Comparison of ENCODE assay signal across 28 mouse cellular contexts in the genomic region with DNA sequence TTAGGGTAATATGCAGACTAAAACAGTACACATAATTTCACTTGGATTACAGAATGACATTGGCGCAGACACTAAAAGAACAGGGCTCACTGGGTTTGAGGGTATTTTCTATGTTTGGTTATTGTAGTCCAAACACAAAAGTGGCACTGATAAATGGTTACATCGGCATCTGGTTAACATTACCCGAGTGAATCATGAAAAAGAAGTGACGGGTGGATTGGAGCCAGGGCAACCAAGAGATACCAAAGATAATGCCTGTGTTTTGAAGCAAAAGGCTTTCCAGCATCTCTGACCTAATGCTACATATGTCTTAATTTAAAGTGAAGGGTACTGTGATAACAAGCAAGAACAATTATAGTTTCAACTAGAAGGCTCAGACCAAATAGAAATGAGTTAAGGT.
"Had no signal": no experiment of that assay in that cellular context is flagged by ENCODE, and none has a peak within 500 bp of the region (broad histone marks: within the 10 kb centered on the region; RNA-seq: fewer than 3 reads in every experiment).

No protein-coding gene starts in this region.

- H3K9me3 ChIP-seq: heart, embryonic 13.5 days; heart, embryonic 15.5 days; intestine, embryonic 15.5 days; kidney, embryonic 15.5 days; limb, embryonic 10.5 days; limb, embryonic 12.5 days; liver, embryonic 13.5 days; liver, embryonic 15.5 days had no signal

- DNase-seq: gastrocnemius, postnatal 14 days; gastrocnemius, postnatal 36 days; heart, adult 11 months; heart, adult 2 months; heart, postnatal 14 days; heart, postnatal 36 days; kidney, adult 2 months; kidney, adult 9 months; kidney, postnatal 14 days; kidney, postnatal 36 days; layer of hippocampus, adult 9-11 months; liver; liver, embryonic 13.5 days had no signal

- H3K27me3 ChIP-seq: heart, embryonic 13.5 days; heart, embryonic 15.5 days; intestine, embryonic 15.5 days; kidney, embryonic 15.5 days; limb, embryonic 12.5 days; liver, embryonic 13.5 days; liver, embryonic 15.5 days had no signal

- ATAC-seq: hindbrain, embryonic 16.5 days; inflammation-experienced regulatory T-cells, adult 6 months; intestine, embryonic 15.5 days; intestine, postnatal 0 days had no signal

- H3K4me3 ChIP-seq: heart, adult 2 months; heart, embryonic 13.5 days; heart, embryonic 15.5 days; intestine, embryonic 15.5 days; kidney, embryonic 15.5 days; left cerebral cortex, adult 2 months; limb, embryonic 10.5 days; limb, embryonic 12.5 days; liver, embryonic 13.5 days; liver, embryonic 15.5 days had no signal

- H3K36me3 ChIP-seq: heart, embryonic 13.5 days; heart, embryonic 15.5 days; intestine, embryonic 15.5 days; kidney, embryonic 15.5 days; limb, embryonic 10.5 days; limb, embryonic 12.5 days; liver, embryonic 13.5 days; liver, embryonic 15.5 days had no signal

- H3K27ac ChIP-seq: heart, adult 2 months; heart, embryonic 13.5 days; heart, embryonic 15.5 days; hindbrain, embryonic 14.5 days; intestine, embryonic 15.5 days; kidney, embryonic 15.5 days; kidney, postnatal 0 days; left cerebral cortex, adult 2 months; limb, embryonic 10.5 days; limb, embryonic 12.5 days; liver, embryonic 13.5 days; liver, embryonic 15.5 days had no signal

- H3K4me2 ChIP-seq: heart, embryonic 11.5 days; heart, embryonic 13.5 days; heart, embryonic 15.5 days; hindbrain, embryonic 14.5 days; intestine, embryonic 15.5 days; kidney, embryonic 15.5 days; limb, embryonic 12.5 days; liver, embryonic 11.5 days; liver, embryonic 13.5 days; liver, embryonic 15.5 days had no signal

- H3K9ac ChIP-seq: heart, embryonic 13.5 days; heart, embryonic 15.5 days; hindbrain, embryonic 14.5 days; intestine, embryonic 15.5 days; kidney, embryonic 15.5 days; limb, embryonic 12.5 days; liver, embryonic 13.5 days; liver, embryonic 15.5 days had no signal

- H3K4me1 ChIP-seq: intestine, embryonic 15.5 days; kidney, embryonic 15.5 days; limb, embryonic 10.5 days; limb, embryonic 12.5 days; liver, embryonic 13.5 days; liver, embryonic 15.5 days had no signal
